Mouse (Mus musculus): ENCODE data around the gene 3110009E18Rik. TPM values are rescaled to one million over a fixed set of nuclear protein-coding genes. Genes with fewer than 3 reads are reported as not detected.

The 3110009E18Rik gene
- polyA plus RNA-seq, 1 experiment: 5.5 TPM

GRCm38 (mm10) chr1:120115671-120116081, 5.3 kb upstream of the 3110009E18Rik start:
- H3K36me3 ChIP-seq (ENCODE audit: control insufficient read depth, insufficient read depth, low read length): peaks cover 28% of the 10 kb centered on the region
- peaks cover 11% of the 10 kb centered on the region for H3K4me1 ChIP-seq (replicated peaks; ENCODE audit: control insufficient read depth, insufficient read depth, low read length)
- H3K27ac ChIP-seq (ENCODE audit: control insufficient read depth, insufficient read depth, low read length): no peak overlapping the region
- TF ChIP-seq POLR2A (IDR thresholded peaks at IDR 0.05; ENCODE audit: control insufficient read depth, extremely low read depth, insufficient read depth, low read length, poor library complexity) (no peak), CTCF (IDR thresholded peaks at IDR 0.05; ENCODE audit: borderline replicate concordance, control insufficient read depth, extremely low read depth, insufficient read depth, low read length, poor library complexity) (no peak)
- no peaks in the 10 kb centered on the region for H3K27me3 ChIP-seq (ENCODE audit: control insufficient read depth, insufficient read depth, low read length)
- no peak overlapping the region for H3K4me3 ChIP-seq (ENCODE audit: control insufficient read depth, insufficient read depth, low read length)
- DNase-seq: no peak
- 96% methylated on average over 9 of the region's 9 CpGs for WGBS

GRCm38 (mm10) chr1:120116106-120116505, 4.9 kb upstream of the 3110009E18Rik start:
- no peak overlapping the region for H3K27ac ChIP-seq (ENCODE audit: control insufficient read depth, insufficient read depth, low read length)
- H3K27me3 ChIP-seq (ENCODE audit: control insufficient read depth, insufficient read depth, low read length): no peaks in the 10 kb centered on the region
- WGBS: 97% methylated on average over 11 of the region's 11 CpGs
- no peak for DNase-seq
- no peak for TF ChIP-seq CTCF (IDR thresholded peaks at IDR 0.05; ENCODE audit: borderline replicate concordance, control insufficient read depth, extremely low read depth, insufficient read depth, low read length, poor library complexity)
- H3K36me3 ChIP-seq (ENCODE audit: control insufficient read depth, insufficient read depth, low read length): peaks cover 28% of the 10 kb centered on the region
- no peak overlapping the region for H3K4me3 ChIP-seq (ENCODE audit: control insufficient read depth, insufficient read depth, low read length)
- H3K4me1 ChIP-seq (replicated peaks; ENCODE audit: control insufficient read depth, insufficient read depth, low read length): peaks cover 11% of the 10 kb centered on the region

GRCm38 (mm10) chr1:120118854-120119253, 2.1 kb upstream of the 3110009E18Rik start:
- no peak overlapping the region for H3K4me3 ChIP-seq (ENCODE audit: control insufficient read depth, insufficient read depth, low read length)
- WGBS: 95% methylated on average over 2 of the region's 2 CpGs
- TF ChIP-seq CTCF (IDR thresholded peaks at IDR 0.05; ENCODE audit: borderline replicate concordance, control insufficient read depth, extremely low read depth, insufficient read depth, low read length, poor library complexity) (no peak), POLR2A (IDR thresholded peaks at IDR 0.05; ENCODE audit: control insufficient read depth, extremely low read depth, insufficient read depth, low read length, poor library complexity) (no peak)
- no peaks in the 10 kb centered on the region for H3K27me3 ChIP-seq (ENCODE audit: control insufficient read depth, insufficient read depth, low read length)
- H3K27ac ChIP-seq (ENCODE audit: control insufficient read depth, insufficient read depth, low read length): no peak overlapping the region
- peaks cover 19% of the 10 kb centered on the region for H3K4me1 ChIP-seq (replicated peaks; ENCODE audit: control insufficient read depth, insufficient read depth, low read length)
- DNase-seq: no peak
- peaks cover 26% of the 10 kb centered on the region for H3K36me3 ChIP-seq (ENCODE audit: control insufficient read depth, insufficient read depth, low read length)

- 93% methylated on average over 4 of the region's 4 CpGs for WGBS
- no peak overlapping the region for H3K27ac ChIP-seq (ENCODE audit: control insufficient read depth, insufficient read depth, low read length)
- no peak for DNase-seq
- H3K4me3 ChIP-seq (ENCODE audit: control insufficient read depth, insufficient read depth, low read length): no peak overlapping the region
- no peaks in the 10 kb centered on the region for H3K27me3 ChIP-seq (ENCODE audit: control insufficient read depth, insufficient read depth, low read length)
- peaks cover 19% of the 10 kb centered on the region for H3K4me1 ChIP-seq (replicated peaks; ENCODE audit: control insufficient read depth, insufficient read depth, low read length)
- peaks cover 21% of the 10 kb centered on the region for H3K36me3 ChIP-seq (ENCODE audit: control insufficient read depth, insufficient read depth, low read length)
- TF ChIP-seq POLR2A (IDR thresholded peaks at IDR 0.05; ENCODE audit: control insufficient read depth, extremely low read depth, insufficient read depth, low read length, poor library complexity) (no peak), CTCF (IDR thresholded peaks at IDR 0.05; ENCODE audit: borderline replicate concordance, control insufficient read depth, extremely low read depth, insufficient read depth, low read length, poor library complexity) (no peak)
Observed at GRCm38 (mm10) chr1:120119389-120119788, 1.6 kb upstream of the 3110009E18Rik start.

- Histone ChIP-seq H3K27ac (ENCODE audit: control insufficient read depth, insufficient read depth, low read length) (peak overlapping the region; percentile 75), H3K4me3 (ENCODE audit: control insufficient read depth, insufficient read depth, low read length) (peak overlapping the region; percentile 55), H3K4me1 (replicated peaks; ENCODE audit: control insufficient read depth, insufficient read depth, low read length) (peaks cover 19% of the 10 kb centered on the region), H3K27me3 (ENCODE audit: control insufficient read depth, insufficient read depth, low read length) (no peaks in the 10 kb centered on the region), H3K36me3 (ENCODE audit: control insufficient read depth, insufficient read depth, low read length) (peaks cover 11% of the 10 kb centered on the region)
- no peak for TF ChIP-seq CTCF (IDR thresholded peaks at IDR 0.05; ENCODE audit: borderline replicate concordance, control insufficient read depth, extremely low read depth, insufficient read depth, low read length, poor library complexity)
- no peak for TF ChIP-seq POLR2A (IDR thresholded peaks at IDR 0.05; ENCODE audit: control insufficient read depth, extremely low read depth, insufficient read depth, low read length, poor library complexity)
- 11% methylated on average over 24 of the region's 24 CpGs for WGBS
- DNase-seq: no peak
Observed at GRCm38 (mm10) chr1:120120141-120120968, 632 bp upstream of the 3110009E18Rik start.

GRCm38 (mm10) chr1:120121930-120122530, 1.0 kb downstream of the 3110009E18Rik start:
- DNase-seq: no peak
- peak overlapping the region; percentile 40; the same call in 1 of the 2 replicates for H3K27ac ChIP-seq (ENCODE audit: control insufficient read depth, insufficient read depth, low read length)
- TF ChIP-seq POLR2A (IDR thresholded peaks at IDR 0.05; ENCODE audit: control insufficient read depth, extremely low read depth, insufficient read depth, low read length, poor library complexity) (no peak), CTCF (IDR thresholded peaks at IDR 0.05; ENCODE audit: borderline replicate concordance, control insufficient read depth, extremely low read depth, insufficient read depth, low read length, poor library complexity) (no peak)
- peaks cover 19% of the 10 kb centered on the region for H3K4me1 ChIP-seq (replicated peaks; ENCODE audit: control insufficient read depth, insufficient read depth, low read length)
- no peaks in the 10 kb centered on the region for H3K27me3 ChIP-seq (ENCODE audit: control insufficient read depth, insufficient read depth, low read length)
- H3K4me3 ChIP-seq (ENCODE audit: control insufficient read depth, insufficient read depth, low read length): no peak overlapping the region
- no peaks in the 10 kb centered on the region for H3K36me3 ChIP-seq (ENCODE audit: control insufficient read depth, insufficient read depth, low read length)
- WGBS: 50% methylated on average over 9 of the region's 9 CpGs
